Mouse (Mus musculus) liver, embryonic 15.5 days (tissue): ENCODE data around the gene Msl3l2. TPM values are rescaled to one million over a fixed set of nuclear protein-coding genes. Genes with fewer than 3 reads are reported as not detected.

ENCODE experiments used
- ATAC-seq: fragments of 200-750 bp; cut with Nextera tagmentation; 2 replicates; pipeline ENCODE4 v1.8.0; 2017; ENCODE audit warnings: moderate number of reproducible peaks, mild to moderate bottlenecking, moderate library complexity; ENCODE audit not compliant: insufficient read depth
- H3K27ac ChIP-seq: fragments of 300-500 bp; sonication (generic); replicated peaks from 2 replicates; pipeline ENCODE4 v1.5.1; 2015; ENCODE audit warnings: mild to moderate bottlenecking, inconsistent platforms
- H3K27me3 ChIP-seq: fragments of 300-500 bp; sonication (generic); 2 replicates; pipeline ENCODE4 v1.6.1; 2015; ENCODE audit warnings: mild to moderate bottlenecking, inconsistent platforms
- H3K36me3 ChIP-seq: fragments of 300-500 bp; sonication (generic); replicated peaks from 2 replicates; pipeline ENCODE4 v1.6.1; 2015; ENCODE audit warnings: moderate library complexity, mild to moderate bottlenecking, inconsistent platforms
- H3K4me1 ChIP-seq: fragments of 300-500 bp; sonication (generic); replicated peaks from 2 replicates; pipeline ENCODE4 v1.6.1; 2015; ENCODE audit warnings: inconsistent platforms
- H3K4me2 ChIP-seq: fragments of 300-500 bp; sonication (generic); 2 replicates; pipeline ENCODE4 v1.6.1; 2015; ENCODE audit warnings: moderate library complexity, mild to moderate bottlenecking, inconsistent platforms
- H3K4me3 ChIP-seq: fragments of 300-500 bp; sonication (generic); replicated peaks from 2 replicates; pipeline ENCODE4 v1.5.1; 2015; ENCODE audit warnings: mild to moderate bottlenecking, inconsistent platforms
- H3K9ac ChIP-seq: fragments of 300-500 bp; sonication (generic); 2 replicates; pipeline ENCODE4 v1.6.1; 2015; ENCODE audit warnings: moderate library complexity, mild to moderate bottlenecking, inconsistent platforms
- H3K9me3 ChIP-seq: fragments of 300-500 bp; sonication (generic); replicated peaks from 2 replicates; pipeline ENCODE4 v1.6.1; 2016; ENCODE audit warnings: inconsistent platforms
- WGBS: fragments of 180-500 bp; shearing (Covaris S2); methylation state at CpG from one replicate; pipeline ENCODE4 v1.1.7; 2015; ENCODE audit warnings: mixed read lengths; ENCODE audit not compliant: insufficient replicate concordance; 5-methylcytosine and 5-hydroxymethylcytosine counted together
- polyA plus RNA-seq: library from polyadenylated mRNA; unstranded; fragments of >200 nt; fragmentation: Nextera tagmentation; extraction: Ambion mirVana; gene quantifications from 2 replicates; pipeline ENCODE4 v1.2.1, GENCODE M21; 2015

Gene Msl3l2
- polyA plus RNA-seq = 0.75 and 0.92 TPM in 2 replicates

- H3K27ac ChIP-seq = no peak within 1 kb of the TSS
- no peaks in the 10 kb centered on the region for H3K27me3 ChIP-seq
- peak within 1 kb of the TSS; percentile 55 for H3K4me2 ChIP-seq
- ATAC-seq = peak; percentile 66
- no peaks in the 10 kb centered on the region for H3K9me3 ChIP-seq
- no peaks in the 10 kb centered on the region for H3K36me3 ChIP-seq
- peak within 1 kb of the TSS; percentile 44 for H3K4me3 ChIP-seq
- peaks cover 4% of the 10 kb centered on the region; the same call in 1 of the 2 replicates for H3K4me1 ChIP-seq
- 23% methylated on average over 18 of the region's 18 CpGs for WGBS
- peak within 1 kb of the TSS; percentile 38 for H3K9ac ChIP-seq
Measured at GRCm38 (mm10) chr10:56106333-56106995, at the start of gene Msl3l2. Gene Msl3l2 (plus strand): TSS chr10:56106917.

- H3K4me3 ChIP-seq = no peak overlapping the region
- no peaks in the 10 kb centered on the region for H3K36me3 ChIP-seq
- H3K9me3 ChIP-seq = no peaks in the 10 kb centered on the region
- H3K27ac ChIP-seq = no peak overlapping the region
- no peaks in the 10 kb centered on the region for H3K27me3 ChIP-seq
- no peak for ATAC-seq
- no peaks in the 10 kb centered on the region for H3K4me1 ChIP-seq
- H3K4me2 ChIP-seq = no peak overlapping the region
- 67% methylated on average over 3 of the region's 3 CpGs for WGBS
- H3K9ac ChIP-seq = no peak overlapping the region
Measured at GRCm38 (mm10) chr10:56058979-56059422, 47.7 kb upstream of the Msl3l2 start.

GRCm38 (mm10) chr10:56061238-56061830, 45.4 kb upstream of the Msl3l2 start:
- Histone ChIP-seq H3K27ac (no peak overlapping the region), H3K4me2 (no peak overlapping the region), H3K9me3 (no peaks in the 10 kb centered on the region), H3K36me3 (no peaks in the 10 kb centered on the region), H3K27me3 (no peaks in the 10 kb centered on the region), H3K4me3 (no peak overlapping the region), H3K9ac (no peak overlapping the region), H3K4me1 (no peaks in the 10 kb centered on the region)
- 61% methylated on average over 2 of the region's 2 CpGs for WGBS
- ATAC-seq = no peak

- Histone ChIP-seq H3K4me3 (no peak overlapping the region), H3K4me2 (no peak overlapping the region), H3K9me3 (no peaks in the 10 kb centered on the region), H3K27me3 (no peaks in the 10 kb centered on the region), H3K36me3 (no peaks in the 10 kb centered on the region), H3K27ac (no peak overlapping the region), H3K4me1 (no peaks in the 10 kb centered on the region), H3K9ac (no peak overlapping the region)
- ATAC-seq = no peak
- WGBS = 76% methylated on average over 2 of the region's 2 CpGs
Measured at GRCm38 (mm10) chr10:56062746-56063145, 44.0 kb upstream of the Msl3l2 start.

GRCm38 (mm10) chr10:56089714-56090113, 17.0 kb upstream of the Msl3l2 start:
- 68% methylated on average over 4 of the region's 4 CpGs for WGBS

GRCm38 (mm10) chr10:56094586-56094985, 12.1 kb upstream of the Msl3l2 start:
- H3K4me2 ChIP-seq = no peak overlapping the region
- H3K27ac ChIP-seq = no peak overlapping the region
- no peaks in the 10 kb centered on the region for H3K4me1 ChIP-seq
- no peak overlapping the region for H3K4me3 ChIP-seq
- no peaks in the 10 kb centered on the region for H3K9me3 ChIP-seq
- H3K36me3 ChIP-seq = no peaks in the 10 kb centered on the region
- no peak overlapping the region for H3K9ac ChIP-seq
- 63% methylated on average over 5 of the region's 5 CpGs for WGBS
- ATAC-seq = no peak
- no peaks in the 10 kb centered on the region for H3K27me3 ChIP-seq

More at GRCm38 (mm10) chr10:56089714-56090113, 17.0 kb upstream of the Msl3l2 start:
- H3K36me3 ChIP-seq = no peaks in the 10 kb centered on the region
- no peak overlapping the region for H3K4me3 ChIP-seq
- no peaks in the 10 kb centered on the region for H3K4me1 ChIP-seq
- no peaks in the 10 kb centered on the region for H3K27me3 ChIP-seq
- H3K9me3 ChIP-seq = no peaks in the 10 kb centered on the region
- H3K4me2 ChIP-seq = no peak overlapping the region
- no peak for ATAC-seq
- no peak overlapping the region for H3K27ac ChIP-seq
- H3K9ac ChIP-seq = no peak overlapping the region

- H3K36me3 ChIP-seq = no peaks in the 10 kb centered on the region
- H3K4me2 ChIP-seq = no peak overlapping the region
- H3K27ac ChIP-seq = no peak overlapping the region
- H3K27me3 ChIP-seq = no peaks in the 10 kb centered on the region
- H3K9me3 ChIP-seq = no peaks in the 10 kb centered on the region
- H3K4me3 ChIP-seq = no peak overlapping the region
- no peaks in the 10 kb centered on the region for H3K4me1 ChIP-seq
- no peak overlapping the region for H3K9ac ChIP-seq
- ATAC-seq = no peak
Measured at GRCm38 (mm10) chr10:56096757-56097156, 10.0 kb upstream of the Msl3l2 start.

- no peaks in the 10 kb centered on the region for H3K36me3 ChIP-seq
- no peak overlapping the region for H3K9ac ChIP-seq
- no peak for ATAC-seq
- H3K4me1 ChIP-seq = no peaks in the 10 kb centered on the region
- H3K4me2 ChIP-seq = no peak overlapping the region
- H3K9me3 ChIP-seq = no peaks in the 10 kb centered on the region
- H3K4me3 ChIP-seq = no peak overlapping the region
- 57% methylated on average over 3 of the region's 3 CpGs for WGBS
- H3K27ac ChIP-seq = no peak overlapping the region
- H3K27me3 ChIP-seq = no peaks in the 10 kb centered on the region
Measured at GRCm38 (mm10) chr10:56099126-56099525, 7.6 kb upstream of the Msl3l2 start.

GRCm38 (mm10) chr10:56099641-56100310, 6.9 kb upstream of the Msl3l2 start:
- H3K9me3 ChIP-seq = no peaks in the 10 kb centered on the region
- ATAC-seq = no peak
- H3K4me3 ChIP-seq = no peak overlapping the region
- no peaks in the 10 kb centered on the region for H3K36me3 ChIP-seq
- no peaks in the 10 kb centered on the region for H3K4me1 ChIP-seq
- 62% methylated on average over 3 of the region's 3 CpGs for WGBS
- no peaks in the 10 kb centered on the region for H3K27me3 ChIP-seq
- H3K27ac ChIP-seq = no peak overlapping the region
- H3K9ac ChIP-seq = no peak overlapping the region
- H3K4me2 ChIP-seq = no peak overlapping the region

GRCm38 (mm10) chr10:56106996-56107334, 248 bp downstream of the Msl3l2 start:
- Histone ChIP-seq H3K9ac (peak overlapping the region; percentile 38), H3K9me3 (no peaks in the 10 kb centered on the region), H3K27ac (no peak overlapping the region), H3K4me3 (peak overlapping the region; percentile 44), H3K36me3 (no peaks in the 10 kb centered on the region), H3K27me3 (no peaks in the 10 kb centered on the region), H3K4me1 (peaks cover 4% of the 10 kb centered on the region; the same call in 1 of the 2 replicates), H3K4me2 (peak overlapping the region; percentile 55)
- 0 out of 2 replicates have a peak, but pooled peaks have one; percentile 7 for ATAC-seq
- WGBS = 17% methylated on average over 1 of the region's 1 CpGs

- peak; percentile 56; the same call in 1 of the 2 replicates for ATAC-seq
- Histone ChIP-seq H3K9me3 (no peaks in the 10 kb centered on the region), H3K27ac (no peak overlapping the region), H3K9ac (no peak overlapping the region; the same call in 1 of the 2 replicates), H3K4me1 (peaks cover 10% of the 10 kb centered on the region; the same call in 1 of the 2 replicates), H3K27me3 (peaks cover 14% of the 10 kb centered on the region), H3K36me3 (no peaks in the 10 kb centered on the region), H3K4me3 (peak overlapping the region; percentile 56), H3K4me2 (peak overlapping the region; percentile 73)
- whole genome bisulfite sequencing = 1% methylated on average over 50 of the region's 50 CpGs
Measured at GRCm38 (mm10) chr10:56114951-56115635, 8.4 kb downstream of the Msl3l2 start.
